Mouse (Mus musculus): Measurements from ENCODE around the gene Sirt4. TPM values are rescaled to one million over a fixed set of nuclear protein-coding genes. Genes with fewer than 3 reads are reported as not detected.

Gene Sirt4
- polyA plus RNA-seq, 1 experiment: not detected

- H3K4me3 ChIP-seq (ENCODE audit: insufficient read depth, low read depth, low read length): peak overlapping the region; percentile 46
- peaks cover 55% of the 10 kb centered on the region for H3K4me1 ChIP-seq (ENCODE audit: control insufficient read depth, insufficient read depth, low read length)
- 13% methylated on average over 8 of the region's 8 CpGs for WGBS
- TF ChIP-seq CTCF (IDR thresholded peaks at IDR 0.05; ENCODE audit: insufficient read depth, low read depth, low read length): no peak
- TF ChIP-seq POLR2A (IDR thresholded peaks at IDR 0.05; ENCODE audit: insufficient read depth, low read depth, low read length): no peak
- H3K27ac ChIP-seq (ENCODE audit: insufficient read depth, low read depth, low read length): peak overlapping the region; percentile 99
Observed at GRCm38 (mm10) chr5:115435755-115436379, 48.7 kb downstream of the Sirt4 start.

- no peak overlapping the region for H3K4me3 ChIP-seq (ENCODE audit: insufficient read depth, low read depth, low read length)
- 43% methylated on average over 15 of the region's 15 CpGs for WGBS
- H3K4me1 ChIP-seq (ENCODE audit: control insufficient read depth, insufficient read depth, low read length): peaks cover 61% of the 10 kb centered on the region
- H3K27ac ChIP-seq (ENCODE audit: insufficient read depth, low read depth, low read length): peak overlapping the region; percentile 99
- TF ChIP-seq CTCF (IDR thresholded peaks at IDR 0.05; ENCODE audit: insufficient read depth, low read depth, low read length) (no peak), POLR2A (IDR thresholded peaks at IDR 0.05; ENCODE audit: insufficient read depth, low read depth, low read length) (no peak)
Observed at GRCm38 (mm10) chr5:115434853-115435754, 49.4 kb downstream of the Sirt4 start.

GRCm38 (mm10) chr5:115434280-115434852 lies 50.2 kb downstream of the Sirt4 start:
- H3K4me1 ChIP-seq (ENCODE audit: control insufficient read depth, insufficient read depth, low read length): peaks cover 61% of the 10 kb centered on the region
- WGBS: 72% methylated on average over 11 of the region's 11 CpGs
- H3K27ac ChIP-seq (ENCODE audit: insufficient read depth, low read depth, low read length): peak overlapping the region; percentile 10
- TF ChIP-seq CTCF (IDR thresholded peaks at IDR 0.05; ENCODE audit: insufficient read depth, low read depth, low read length) (no peak), POLR2A (IDR thresholded peaks at IDR 0.05; ENCODE audit: insufficient read depth, low read depth, low read length) (no peak)
- H3K4me3 ChIP-seq (ENCODE audit: insufficient read depth, low read depth, low read length): no peak overlapping the region

GRCm38 (mm10) chr5:115433191-115433590 lies 51.3 kb downstream of the Sirt4 start:
- TF ChIP-seq CTCF (IDR thresholded peaks at IDR 0.05; ENCODE audit: insufficient read depth, low read depth, low read length) (no peak), POLR2A (IDR thresholded peaks at IDR 0.05; ENCODE audit: insufficient read depth, low read depth, low read length) (no peak)
- no peak overlapping the region for H3K27ac ChIP-seq (ENCODE audit: insufficient read depth, low read depth, low read length)
- H3K4me1 ChIP-seq (ENCODE audit: control insufficient read depth, insufficient read depth, low read length): peaks cover 56% of the 10 kb centered on the region
- 78% methylated on average over 8 of the region's 8 CpGs for WGBS
- H3K4me3 ChIP-seq (ENCODE audit: insufficient read depth, low read depth, low read length): no peak overlapping the region

- Histone ChIP-seq H3K27ac (ENCODE audit: insufficient read depth, low read depth, low read length) (no peak overlapping the region; the same call in 1 of the 2 replicates), H3K4me1 (ENCODE audit: control insufficient read depth, insufficient read depth, low read length) (peaks cover 50% of the 10 kb centered on the region), H3K4me3 (ENCODE audit: insufficient read depth, low read depth, low read length) (no peak overlapping the region)
- no peak for TF ChIP-seq CTCF (IDR thresholded peaks at IDR 0.05; ENCODE audit: insufficient read depth, low read depth, low read length)
- TF ChIP-seq POLR2A (IDR thresholded peaks at IDR 0.05; ENCODE audit: insufficient read depth, low read depth, low read length): no peak
- WGBS: 72% methylated on average over 11 of the region's 11 CpGs
Observed at GRCm38 (mm10) chr5:115432395-115432794, 52.1 kb downstream of the Sirt4 start.

- H3K4me1 ChIP-seq (ENCODE audit: control insufficient read depth, insufficient read depth, low read length): peaks cover 48% of the 10 kb centered on the region
- H3K27ac ChIP-seq (ENCODE audit: insufficient read depth, low read depth, low read length): peak overlapping the region; percentile 5; the same call in 1 of the 2 replicates
- H3K4me3 ChIP-seq (ENCODE audit: insufficient read depth, low read depth, low read length): peak overlapping the region; percentile 13; the same call in 1 of the 2 replicates
- 9% methylated on average over 7 of the region's 7 CpGs for WGBS
- TF ChIP-seq CTCF (IDR thresholded peaks at IDR 0.05; ENCODE audit: insufficient read depth, low read depth, low read length) (no peak), POLR2A (IDR thresholded peaks at IDR 0.05; ENCODE audit: insufficient read depth, low read depth, low read length) (no peak)
Observed at GRCm38 (mm10) chr5:115431898-115432259, 52.6 kb downstream of the Sirt4 start.

GRCm38 (mm10) chr5:115431061-115431897 lies 53.2 kb downstream of the Sirt4 start:
- peaks cover 46% of the 10 kb centered on the region for H3K4me1 ChIP-seq (ENCODE audit: control insufficient read depth, insufficient read depth, low read length)
- WGBS: 13% methylated on average over 14 of the region's 14 CpGs

More at GRCm38 (mm10) chr5:115431061-115431897, 53.2 kb downstream of the Sirt4 start:
- Histone ChIP-seq H3K27ac (ENCODE audit: insufficient read depth, low read depth, low read length) (peak overlapping the region; percentile 5; the same call in 1 of the 2 replicates), H3K4me3 (ENCODE audit: insufficient read depth, low read depth, low read length) (peak overlapping the region; percentile 92)
- no peak for TF ChIP-seq POLR2A (IDR thresholded peaks at IDR 0.05; ENCODE audit: insufficient read depth, low read depth, low read length)
- TF ChIP-seq CTCF (IDR thresholded peaks at IDR 0.05; ENCODE audit: insufficient read depth, low read depth, low read length): peak; percentile 24; the same call in 1 of the 2 replicates

Measured in olfactory bulb, adult 2 months (tissue).